Mouse (Mus musculus) neural tube, embryonic 14.5 days (tissue): ENCODE measurements at regions not wholly inside any gene's neighbourhood (a gene's known extent, or its start where the extent isn't known, plus 50 kb on each side); places are given as distances from the start of the nearest gene placed in this dataset.
A peak's percentile ranks its signal among the peaks of the same experiment; 100 is the strongest.

Experiments used
- ATAC-seq: fragments of 200-750 bp; cut with Nextera tagmentation; 2 replicates; pipeline ENCODE4 v1.8.0; 2017; ENCODE audit warnings: low read depth, mild to moderate bottlenecking, moderate TSS enrichment, moderate library complexity
- H3K27ac ChIP-seq: fragments of 300-500 bp; sonication (generic); 2 replicates; pipeline ENCODE4 v1.5.1; 2014; ENCODE audit warnings: low read depth, mild to moderate bottlenecking, control low read depth, low read length, moderate library complexity, mixed read lengths
- H3K27me3 ChIP-seq: fragments of 300-500 bp; sonication (generic); 2 replicates; pipeline ENCODE4 v1.6.1; 2014; ENCODE audit warnings: low read length; ENCODE audit not compliant: control insufficient read depth, insufficient read depth
- H3K36me3 ChIP-seq: fragments of 300-500 bp; sonication (generic); 2 replicates; pipeline ENCODE4 v1.6.1; 2014; ENCODE audit warnings: low read length, mixed read lengths; ENCODE audit not compliant: control insufficient read depth, insufficient read depth
- H3K4me1 ChIP-seq: fragments of 300-500 bp; sonication (generic); 2 replicates; pipeline ENCODE4 v1.6.1; 2014; ENCODE audit warnings: low read length; ENCODE audit not compliant: control insufficient read depth, insufficient read depth
- H3K4me2 ChIP-seq: fragments of 300-500 bp; sonication (generic); 2 replicates; pipeline ENCODE4 v1.6.1; 2014; ENCODE audit warnings: mild to moderate bottlenecking, low read depth, low read length, control low read depth
- H3K4me3 ChIP-seq: fragments of 300-500 bp; sonication (generic); 2 replicates; pipeline ENCODE4 v1.5.1; 2014; ENCODE audit warnings: low read depth, low read length, control low read depth, mixed read lengths
- H3K9ac ChIP-seq: fragments of 300-500 bp; sonication (generic); replicated peaks from 2 replicates; pipeline ENCODE4 v1.6.1; 2014; ENCODE audit warnings: low read depth, mild to moderate bottlenecking, control low read depth, low read length, mixed read lengths
- H3K9me3 ChIP-seq: fragments of 300-500 bp; sonication (generic); 2 replicates; pipeline ENCODE4 v1.6.1; 2016; ENCODE audit warnings: low read length; ENCODE audit not compliant: control insufficient read depth
- WGBS: fragments of 180-500 bp; shearing (Covaris S2); extraction: QIAGEN DNeasy Blood & Tissue Kit; methylation state at CpG from one replicate; pipeline ENCODE4 v1.1.7; 2014; 5-methylcytosine and 5-hydroxymethylcytosine counted together

DNA sequence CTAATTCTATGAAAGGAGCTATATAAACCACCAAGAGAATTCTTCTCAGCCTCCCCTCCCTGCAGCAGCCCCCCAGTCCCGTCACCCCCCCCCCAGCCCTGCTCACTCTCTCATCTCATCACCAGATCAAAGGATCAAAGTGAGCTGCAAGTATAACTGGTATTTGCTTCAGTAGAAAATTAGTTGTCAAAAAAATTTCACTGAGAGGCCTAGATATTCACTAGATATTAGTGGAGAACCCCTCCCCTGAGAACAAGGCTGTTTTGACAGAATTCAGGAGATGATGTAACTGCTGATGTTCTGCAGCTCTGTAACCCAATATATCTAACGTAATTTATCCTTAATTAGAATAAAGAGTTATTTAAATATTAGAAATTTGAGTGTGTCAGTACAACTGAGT, 124.2 kb upstream of the Slitrk2 start:
- Histone ChIP-seq H3K9ac (no peak overlapping the region), H3K4me1 (no peaks in the 10 kb centered on the region), H3K27ac (no peak overlapping the region), H3K27me3 (no peaks in the 10 kb centered on the region), H3K4me3 (no peak overlapping the region), H3K36me3 (no peaks in the 10 kb centered on the region), H3K9me3 (no peaks in the 10 kb centered on the region), H3K4me2 (no peak overlapping the region)
- ATAC-seq = no peak
- WGBS = 74% methylated on average over 2 of the region's 2 CpGs

DNA sequence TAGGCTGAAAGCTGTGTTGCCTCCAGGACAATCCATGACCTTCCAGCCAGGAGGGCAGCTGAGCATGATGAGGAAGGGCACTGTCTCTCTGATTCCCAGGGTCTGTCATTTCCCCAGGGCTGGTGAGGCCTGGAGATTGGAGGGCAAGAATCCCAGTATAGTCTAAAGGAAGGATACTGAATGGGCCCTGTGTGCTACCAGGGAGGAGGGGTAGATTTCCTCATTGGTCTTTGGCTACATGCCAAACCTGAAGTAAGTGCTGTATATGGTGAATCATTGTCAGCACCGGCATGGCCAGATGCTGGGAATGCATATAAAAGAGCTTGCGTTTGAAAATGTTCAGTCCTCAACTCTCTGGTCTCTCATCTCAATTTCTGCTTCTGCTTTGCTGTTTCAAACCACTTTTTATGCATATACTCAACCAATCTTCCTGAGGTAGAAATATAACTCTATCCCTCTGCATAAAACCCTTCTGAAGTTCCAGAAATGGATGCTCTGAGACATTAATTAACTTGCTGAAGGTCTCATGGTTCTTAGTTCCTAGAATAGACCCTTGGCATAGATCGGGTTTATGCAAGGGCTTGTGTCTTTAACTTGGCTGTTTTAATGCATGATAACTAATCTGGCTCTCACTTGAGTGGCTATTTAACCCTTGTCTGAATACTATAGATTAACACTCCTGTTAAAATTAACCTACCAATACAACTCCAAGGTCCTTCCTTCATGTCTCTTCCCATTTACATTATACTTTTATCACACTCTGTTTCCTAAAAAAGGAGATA, 122.1 kb upstream of the Slitrk2 start:
- Histone ChIP-seq H3K4me3 (no peak overlapping the region), H3K4me1 (no peaks in the 10 kb centered on the region), H3K36me3 (no peaks in the 10 kb centered on the region), H3K27me3 (no peaks in the 10 kb centered on the region), H3K9ac (no peak overlapping the region), H3K9me3 (no peaks in the 10 kb centered on the region), H3K4me2 (no peak overlapping the region), H3K27ac (no peak overlapping the region)
- WGBS = 51% methylated on average over 3 of the region's 3 CpGs
- ATAC-seq = peak; percentile 49; the same call in 1 of the 2 replicates

DNA sequence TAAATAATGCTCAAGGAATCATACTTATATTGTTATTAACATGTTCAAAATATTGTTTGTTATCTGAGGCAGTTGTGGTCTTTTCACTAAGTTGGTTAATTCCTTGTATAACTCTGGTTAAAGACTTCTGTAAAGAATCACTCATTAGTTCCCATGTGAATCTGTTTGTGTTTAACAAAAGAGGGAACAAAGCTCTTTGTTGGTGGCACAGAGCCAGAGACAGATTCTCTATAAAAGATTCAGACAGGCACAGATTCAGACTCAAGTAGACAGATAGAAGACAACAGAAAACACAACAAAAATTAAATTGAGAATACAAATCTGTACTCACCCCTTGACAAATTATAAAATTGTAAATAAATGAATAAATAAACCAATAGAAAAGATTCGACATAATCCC, 120.2 kb upstream of the Slitrk2 start:
- no peaks in the 10 kb centered on the region for H3K36me3 ChIP-seq
- H3K9ac ChIP-seq = no peak overlapping the region
- no peak for ATAC-seq
- no peak overlapping the region for H3K4me3 ChIP-seq
- H3K27ac ChIP-seq = no peak overlapping the region
- 83% methylated on average over 1 of the region's 1 CpGs for WGBS
- no peaks in the 10 kb centered on the region for H3K9me3 ChIP-seq
- no peaks in the 10 kb centered on the region for H3K4me1 ChIP-seq
- no peaks in the 10 kb centered on the region for H3K27me3 ChIP-seq
- H3K4me2 ChIP-seq = no peak overlapping the region

DNA sequence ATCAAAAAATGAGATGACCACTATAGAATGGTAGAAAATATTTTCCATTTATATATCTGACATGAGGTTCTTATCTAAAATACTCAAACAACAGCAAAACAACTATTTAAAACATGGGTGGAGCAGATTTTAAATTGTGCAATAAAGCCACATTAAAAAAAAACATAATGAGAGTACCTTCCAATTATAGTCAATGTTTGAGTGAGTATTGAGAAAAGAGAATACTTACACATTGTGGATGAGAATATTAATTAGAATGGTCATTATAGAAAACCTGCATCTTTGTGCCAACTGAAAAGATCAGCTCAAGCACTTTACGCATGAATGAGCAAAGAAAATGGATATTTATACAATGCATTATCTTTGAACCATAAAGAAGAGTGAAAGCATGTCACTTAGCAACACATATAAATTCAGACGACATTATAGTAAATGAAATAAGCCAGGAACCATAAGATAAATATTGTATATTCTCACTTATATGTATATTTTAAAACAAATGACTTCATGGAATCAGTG, 105.1 kb upstream of the Slitrk2 start:
- H3K27me3 ChIP-seq = no peaks in the 10 kb centered on the region
- 48% methylated on average over 2 of the region's 2 CpGs for WGBS
- no peak for ATAC-seq
- H3K9me3 ChIP-seq = no peaks in the 10 kb centered on the region
- no peak overlapping the region for H3K4me3 ChIP-seq
- H3K36me3 ChIP-seq = no peaks in the 10 kb centered on the region
- H3K4me1 ChIP-seq = no peaks in the 10 kb centered on the region
- H3K9ac ChIP-seq = no peak overlapping the region
- H3K4me2 ChIP-seq = no peak overlapping the region
- no peak overlapping the region for H3K27ac ChIP-seq

DNA sequence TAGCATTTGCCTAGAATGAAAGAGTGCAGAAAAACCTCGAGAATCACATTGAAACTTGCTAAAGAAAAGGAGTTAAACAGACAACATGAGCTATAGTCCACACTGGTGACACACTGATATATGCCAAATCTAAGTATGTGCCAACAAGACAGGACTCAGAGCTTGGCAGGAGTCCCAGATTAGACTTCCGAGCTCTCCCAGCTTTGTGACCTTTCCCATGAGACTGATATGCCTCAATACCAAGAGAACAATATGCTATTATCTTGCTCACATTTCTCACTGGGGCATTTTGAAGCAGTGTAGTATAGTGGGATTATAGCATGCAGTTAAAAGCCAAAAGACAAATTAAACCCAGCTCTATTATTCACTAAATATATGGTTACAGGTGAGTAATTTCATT, 94.6 kb upstream of the Slitrk2 start:
- peak; percentile 51; the same call in 1 of the 2 replicates for ATAC-seq
- no peak overlapping the region for H3K9ac ChIP-seq
- no peaks in the 10 kb centered on the region for H3K9me3 ChIP-seq
- H3K4me2 ChIP-seq = no peak overlapping the region
- H3K27me3 ChIP-seq = no peaks in the 10 kb centered on the region
- H3K36me3 ChIP-seq = no peaks in the 10 kb centered on the region
- no peak overlapping the region for H3K27ac ChIP-seq
- no peak overlapping the region for H3K4me3 ChIP-seq
- 32% methylated on average over 2 of the region's 2 CpGs for WGBS
- H3K4me1 ChIP-seq = no peaks in the 10 kb centered on the region
